Mouse (Mus musculus) kidney, embryonic 14.5 days (tissue): Measurements from ENCODE around the gene Mrpl44. TPM values are rescaled to one million over a fixed set of nuclear protein-coding genes. Genes with fewer than 3 reads are reported as not detected.

Source experiments
- ATAC-seq: fragments of 200-750 bp; cut with Nextera tagmentation; 2 replicates; pipeline ENCODE4 v1.8.0; 2017; ENCODE audit warnings: moderate number of reproducible peaks, mild to moderate bottlenecking, moderate TSS enrichment, moderate library complexity; ENCODE audit not compliant: low FRiP score, low TSS enrichment
- H3K27ac ChIP-seq: fragments of 300-500 bp; sonication (generic); 2 replicates; pipeline ENCODE4 v1.5.1; 2014; ENCODE audit warnings: low read depth, mild to moderate bottlenecking, low read length, moderate library complexity, mixed read lengths
- H3K27me3 ChIP-seq: fragments of 300-500 bp; sonication (generic); 2 replicates; pipeline ENCODE4 v1.6.1; 2014; ENCODE audit warnings: mild to moderate bottlenecking, low read length; ENCODE audit not compliant: control insufficient read depth, insufficient read depth
- H3K36me3 ChIP-seq: fragments of 300-500 bp; sonication (generic); 2 replicates; pipeline ENCODE4 v1.6.1; 2014; ENCODE audit warnings: low read length, mixed read lengths; ENCODE audit not compliant: control insufficient read depth, insufficient read depth
- H3K4me1 ChIP-seq: fragments of 300-500 bp; sonication (generic); 2 replicates; pipeline ENCODE4 v1.6.1; 2014; ENCODE audit warnings: low read length, mixed read lengths; ENCODE audit not compliant: control insufficient read depth, insufficient read depth
- H3K4me2 ChIP-seq: fragments of 300-500 bp; sonication (generic); replicated peaks from 2 replicates; pipeline ENCODE4 v1.6.1; 2014; ENCODE audit warnings: low read depth, mild to moderate bottlenecking, low read length
- H3K4me3 ChIP-seq: fragments of 300-500 bp; sonication (generic); 2 replicates; pipeline ENCODE4 v1.5.1; 2014; ENCODE audit warnings: mild to moderate bottlenecking, low read length
- H3K9ac ChIP-seq: fragments of 300-500 bp; sonication (generic); 2 replicates; pipeline ENCODE4 v1.6.1; 2014; ENCODE audit warnings: low read depth, mild to moderate bottlenecking, low read length, moderate library complexity
- H3K9me3 ChIP-seq: fragments of 300-500 bp; sonication (generic); 2 replicates; pipeline ENCODE4 v1.6.1; 2016; ENCODE audit warnings: low read length; ENCODE audit not compliant: control insufficient read depth
- WGBS: fragments of 180-500 bp; shearing (Covaris S2); extraction: QIAGEN DNeasy Blood & Tissue Kit; methylation state at CpG from one replicate; pipeline ENCODE4 v1.1.7; 2014; 5-methylcytosine and 5-hydroxymethylcytosine counted together
- polyA plus RNA-seq: library from polyadenylated mRNA; unstranded; fragments of >200 nt; fragmentation: Nextera tagmentation; extraction: Ambion mirVana; gene quantifications from 2 replicates; pipeline ENCODE4 v1.2.1, GENCODE M21; 2014

Mrpl44 gene
- polyA plus RNA-seq, 1 experiment from 2014 or later = 57.3 TPM

DNA sequence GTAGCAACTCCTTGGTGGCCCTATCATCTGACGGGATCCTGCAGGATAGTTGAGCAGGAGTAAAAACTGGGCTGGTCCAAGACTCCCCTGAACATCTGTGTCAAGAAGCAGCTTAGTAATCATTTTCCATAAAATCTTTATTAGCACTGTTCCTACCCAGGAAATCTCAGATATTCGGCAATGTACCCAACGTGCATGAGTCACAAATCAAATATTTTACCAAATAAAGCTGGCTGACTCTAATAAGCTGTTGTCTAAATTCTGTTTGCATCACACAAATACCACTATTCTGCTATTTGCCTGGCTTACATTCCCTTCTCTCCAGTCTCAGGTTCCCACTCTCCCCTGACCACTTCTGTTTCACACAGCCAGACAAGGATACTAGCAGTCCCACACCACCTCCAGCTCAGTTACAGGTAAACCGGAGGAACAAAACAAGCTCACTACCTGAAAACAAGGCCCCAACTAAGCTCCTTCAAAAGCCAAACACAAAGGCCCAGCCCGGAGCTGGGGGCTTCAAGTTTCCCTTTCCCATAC lies 16.3 kb upstream of the Mrpl44 start:
- H3K9ac ChIP-seq = no peak overlapping the region
- H3K36me3 ChIP-seq = no peaks in the 10 kb centered on the region
- no peak overlapping the region for H3K4me2 ChIP-seq
- no peaks in the 10 kb centered on the region for H3K9me3 ChIP-seq
- H3K4me1 ChIP-seq = peaks cover 5% of the 10 kb centered on the region
- H3K27me3 ChIP-seq = no peaks in the 10 kb centered on the region
- H3K4me3 ChIP-seq = no peak overlapping the region
- WGBS = 74% methylated on average over 5 of the region's 5 CpGs
- H3K27ac ChIP-seq = no peak overlapping the region
- no peak for ATAC-seq

DNA sequence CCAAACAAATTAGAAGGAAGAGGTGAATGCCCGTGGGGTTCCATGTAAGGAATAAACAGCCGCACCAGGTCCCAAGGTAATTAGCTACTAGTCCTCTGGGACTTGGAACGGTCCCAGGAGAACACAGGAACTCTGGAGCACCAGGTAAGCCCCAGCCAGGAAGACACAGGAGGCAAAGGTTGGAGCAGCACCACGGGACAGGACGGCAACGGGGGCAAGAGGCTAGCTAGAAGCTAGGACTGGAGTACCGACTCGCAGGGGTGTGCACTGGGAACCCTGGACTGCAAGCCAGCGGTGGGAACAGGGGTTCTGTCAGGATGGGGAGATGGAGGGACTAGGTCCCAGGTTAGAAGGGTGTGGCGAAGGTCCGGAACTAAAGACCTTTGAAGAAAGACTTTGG lies 15.2 kb upstream of the Mrpl44 start:
- peak overlapping the region; percentile 83 for H3K4me2 ChIP-seq
- WGBS = 8% methylated on average over 11 of the region's 11 CpGs
- H3K27ac ChIP-seq = no peak overlapping the region
- H3K4me3 ChIP-seq = peak overlapping the region; percentile 83
- peak; percentile 40; the same call in 1 of the 2 replicates for ATAC-seq
- H3K9ac ChIP-seq = peak overlapping the region; percentile 85
- no peaks in the 10 kb centered on the region for H3K36me3 ChIP-seq
- no peaks in the 10 kb centered on the region for H3K9me3 ChIP-seq
- H3K4me1 ChIP-seq = peaks cover 5% of the 10 kb centered on the region
- H3K27me3 ChIP-seq = no peaks in the 10 kb centered on the region

DNA sequence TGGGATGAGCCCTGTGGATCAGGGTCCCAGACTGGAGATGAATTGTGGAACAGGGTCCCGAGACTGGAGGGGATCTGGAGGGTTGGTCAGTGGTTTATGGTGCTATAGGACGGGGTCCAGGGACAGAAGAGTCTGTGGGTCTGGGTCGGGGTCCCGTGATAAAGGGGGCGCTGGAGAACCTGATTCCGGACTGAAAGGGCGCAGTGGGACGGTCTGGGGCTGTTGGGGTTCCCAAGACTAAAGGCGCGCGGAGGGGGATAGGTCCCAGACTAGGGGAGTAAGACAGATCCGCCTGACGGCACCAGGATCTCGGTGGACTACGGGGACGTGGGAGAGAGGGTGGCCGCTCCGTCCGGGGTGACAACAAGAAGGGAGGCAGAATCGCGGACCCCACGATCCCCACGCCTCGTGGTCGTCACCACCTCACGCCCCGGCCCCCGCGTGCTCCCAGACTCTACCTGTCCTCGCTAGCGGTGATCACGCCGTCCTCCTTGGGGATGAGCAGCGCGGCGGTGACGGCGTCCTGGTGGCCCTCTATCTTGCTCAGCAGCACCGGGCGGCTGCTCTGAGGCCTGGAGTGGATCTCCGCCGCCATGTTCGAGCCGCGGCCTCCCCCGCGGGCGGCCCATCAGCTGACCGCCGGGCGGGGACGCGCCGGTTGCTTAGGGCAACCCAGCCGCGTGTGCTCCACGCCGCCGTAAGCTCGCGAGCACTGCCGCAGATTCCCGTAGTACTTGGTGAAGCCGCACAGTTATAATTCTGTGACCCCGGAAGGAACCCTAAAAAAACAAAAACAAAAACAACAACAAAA lies 14.5 kb upstream of the Mrpl44 start:
- H3K9ac ChIP-seq = peak overlapping the region; percentile 85
- no peaks in the 10 kb centered on the region for H3K9me3 ChIP-seq
- under 1% methylated on average over 46 of the region's 65 CpGs for WGBS
- H3K27me3 ChIP-seq = no peaks in the 10 kb centered on the region
- H3K36me3 ChIP-seq = no peaks in the 10 kb centered on the region
- peak overlapping the region; percentile 83 for H3K4me2 ChIP-seq
- H3K27ac ChIP-seq = no peak overlapping the region
- peaks cover 5% of the 10 kb centered on the region for H3K4me1 ChIP-seq
- H3K4me3 ChIP-seq = peak overlapping the region; percentile 83
- ATAC-seq = peak; percentile 95

DNA sequence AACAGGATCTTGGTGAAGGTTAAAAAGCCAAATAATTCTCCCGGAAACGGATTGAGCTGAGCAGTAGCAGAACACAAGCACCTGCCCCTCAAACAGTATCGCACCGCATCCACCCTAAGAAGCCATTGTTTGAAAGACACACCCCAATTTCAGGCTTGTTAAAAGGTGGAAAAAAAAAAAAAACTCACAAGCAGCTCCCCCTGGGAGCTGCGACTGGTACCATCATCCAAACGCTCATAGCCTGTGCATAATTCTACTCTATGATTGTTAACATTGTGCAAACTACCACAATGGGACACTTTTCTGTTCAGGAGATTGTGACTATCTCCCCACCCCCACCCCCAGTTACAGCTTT lies 13.9 kb upstream of the Mrpl44 start:
- Histone ChIP-seq H3K9ac (no peak overlapping the region), H3K4me1 (peaks cover 5% of the 10 kb centered on the region)

DNA sequence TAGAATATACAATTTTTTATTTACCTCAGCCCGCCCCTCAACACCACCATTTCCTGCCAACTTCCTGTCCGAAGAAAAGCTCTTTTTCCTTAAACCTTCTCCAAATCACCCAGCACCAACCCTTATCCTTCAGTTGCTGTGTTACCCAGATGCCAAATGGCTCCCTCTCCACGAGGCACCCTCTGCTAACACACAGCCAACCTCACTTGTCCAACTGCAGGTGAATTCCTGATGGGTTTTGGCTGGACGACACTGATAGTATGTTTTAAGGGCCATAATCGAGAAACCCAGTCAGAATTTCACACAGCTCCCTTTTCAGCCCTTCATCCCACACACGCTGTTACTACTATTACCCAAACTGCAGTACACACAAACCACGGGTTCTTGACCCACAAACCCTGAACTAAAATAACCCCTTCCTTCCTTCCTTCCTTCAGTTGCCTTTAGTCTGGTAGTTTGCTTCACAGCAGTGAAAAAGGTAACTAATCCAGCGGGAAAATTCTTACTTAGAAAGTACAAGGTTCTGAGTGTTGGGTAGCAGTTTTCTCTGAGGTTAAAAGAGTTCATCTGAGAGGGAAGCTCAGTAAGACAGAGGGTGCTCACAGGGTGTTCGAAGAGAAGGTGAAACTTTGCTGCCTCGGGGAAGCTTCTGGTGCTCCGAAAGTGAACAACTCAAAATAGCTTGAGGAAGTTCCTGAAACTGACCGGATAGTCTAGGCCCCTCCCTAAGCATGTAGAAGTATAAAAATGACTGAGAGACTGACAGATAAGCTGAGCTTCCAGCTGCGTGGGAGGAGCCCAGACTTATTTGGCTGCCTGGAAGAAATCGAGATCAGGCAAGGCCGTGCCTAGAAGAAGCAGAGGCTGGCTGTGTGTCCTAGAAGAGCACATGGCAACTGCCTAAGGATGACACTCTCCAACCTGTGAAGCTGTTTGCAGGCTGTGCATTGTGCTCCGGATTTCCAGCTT lies 13.3 kb upstream of the Mrpl44 start:
- H3K27me3 ChIP-seq = no peaks in the 10 kb centered on the region
- 55% methylated on average over 16 of the region's 16 CpGs for WGBS

More for the DNA sequence above, 13.9 kb upstream of the Mrpl44 start:
- H3K9me3 ChIP-seq = no peaks in the 10 kb centered on the region
- H3K27me3 ChIP-seq = no peaks in the 10 kb centered on the region
- no peaks in the 10 kb centered on the region for H3K36me3 ChIP-seq
- peak overlapping the region; percentile 83 for H3K4me2 ChIP-seq
- peak overlapping the region; percentile 83 for H3K4me3 ChIP-seq
- WGBS = 3% methylated on average over 6 of the region's 6 CpGs
- peak; percentile 35; the same call in 1 of the 2 replicates for ATAC-seq
- H3K27ac ChIP-seq = no peak overlapping the region

DNA sequence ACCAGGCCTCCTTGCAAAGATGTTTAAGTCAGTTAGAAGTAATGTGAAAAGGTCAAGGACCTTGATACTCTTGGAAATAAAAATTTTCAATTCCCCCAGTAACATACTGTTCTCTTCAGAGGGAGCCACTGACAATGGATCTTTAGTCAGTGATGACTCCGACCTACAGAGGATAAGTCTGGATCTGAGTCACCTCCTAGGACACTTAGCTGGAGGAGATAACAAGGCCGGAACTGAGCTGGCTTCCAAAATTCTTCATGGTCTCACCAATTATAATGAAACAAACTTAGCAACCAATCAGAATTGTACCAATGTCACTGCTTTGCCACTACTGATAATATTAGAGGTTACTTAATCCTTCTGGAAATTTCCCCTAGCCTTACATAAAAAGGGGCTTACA lies 11.8 kb upstream of the Mrpl44 start:
- no peak overlapping the region for H3K4me2 ChIP-seq
- 78% methylated on average over 2 of the region's 2 CpGs for WGBS

More for the DNA sequence above, 13.3 kb upstream of the Mrpl44 start:
- H3K9ac ChIP-seq = no peak overlapping the region
- no peaks in the 10 kb centered on the region for H3K9me3 ChIP-seq
- no peak overlapping the region for H3K27ac ChIP-seq
- peak overlapping the region; percentile 83; the same call in 1 of the 2 replicates for H3K4me3 ChIP-seq
- no peak for ATAC-seq
- no peaks in the 10 kb centered on the region for H3K36me3 ChIP-seq
- peaks cover 5% of the 10 kb centered on the region for H3K4me1 ChIP-seq
- H3K4me2 ChIP-seq = peak overlapping the region; percentile 83

DNA sequence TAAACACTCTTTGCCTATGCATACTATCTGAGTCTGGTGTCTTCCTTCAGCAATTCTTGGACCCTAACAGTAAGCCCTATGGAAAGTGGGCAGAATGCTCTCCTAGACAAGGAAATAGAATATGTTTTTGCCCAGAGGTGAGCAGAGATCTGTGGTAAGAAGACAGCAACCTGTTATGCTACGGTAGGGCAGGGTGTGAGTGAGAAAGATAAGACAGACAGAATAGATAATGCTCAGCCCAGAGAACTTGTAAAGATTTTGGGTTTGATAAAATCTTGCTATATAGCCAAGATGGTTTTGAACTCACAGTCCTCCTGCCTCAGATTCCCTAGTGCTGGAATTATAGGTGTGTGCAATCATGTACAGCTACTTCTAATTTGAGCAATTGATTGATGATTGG lies 11.3 kb upstream of the Mrpl44 start:
- H3K27me3 ChIP-seq = no peaks in the 10 kb centered on the region
- WGBS = 90% methylated on average over 1 of the region's 1 CpGs
- H3K4me1 ChIP-seq = peaks cover 5% of the 10 kb centered on the region
- no peaks in the 10 kb centered on the region for H3K9me3 ChIP-seq
- no peak overlapping the region for H3K4me2 ChIP-seq
- ATAC-seq = no peak
- no peaks in the 10 kb centered on the region for H3K36me3 ChIP-seq
- no peak overlapping the region for H3K27ac ChIP-seq
- no peak overlapping the region for H3K9ac ChIP-seq
- H3K4me3 ChIP-seq = no peak overlapping the region

More for the DNA sequence above, 11.8 kb upstream of the Mrpl44 start:
- Histone ChIP-seq H3K27me3 (no peaks in the 10 kb centered on the region), H3K4me1 (peaks cover 5% of the 10 kb centered on the region), H3K27ac (no peak overlapping the region), H3K36me3 (no peaks in the 10 kb centered on the region), H3K9me3 (no peaks in the 10 kb centered on the region), H3K9ac (no peak overlapping the region), H3K4me3 (no peak overlapping the region)
- ATAC-seq = no peak

DNA sequence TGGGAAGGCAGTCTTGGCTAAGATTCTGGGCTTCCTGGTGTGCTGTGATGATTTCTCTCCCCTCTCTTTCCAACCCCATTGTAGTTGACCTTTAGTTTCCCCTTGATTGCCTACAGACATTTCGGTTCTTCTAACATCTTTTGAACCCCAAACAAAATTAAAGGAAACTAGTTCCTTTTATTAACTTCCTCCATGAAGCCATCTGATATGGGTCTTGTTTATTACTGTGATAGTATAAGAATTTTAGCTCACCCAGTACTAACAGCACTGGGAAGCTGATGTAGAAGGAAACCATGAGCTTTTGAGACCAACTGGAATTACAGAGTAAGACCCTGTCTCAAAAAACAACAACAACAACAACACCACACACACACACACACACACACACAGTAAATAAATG lies 7.6 kb upstream of the Mrpl44 start:
- H3K9ac ChIP-seq = no peak overlapping the region
- H3K4me1 ChIP-seq = no peaks in the 10 kb centered on the region
- WGBS = 68% methylated on average over 1 of the region's 1 CpGs
- H3K27me3 ChIP-seq = no peaks in the 10 kb centered on the region
- H3K4me2 ChIP-seq = no peak overlapping the region
- ATAC-seq = no peak
- no peaks in the 10 kb centered on the region for H3K9me3 ChIP-seq
- H3K36me3 ChIP-seq = no peaks in the 10 kb centered on the region
- H3K4me3 ChIP-seq = no peak overlapping the region
- no peak overlapping the region for H3K27ac ChIP-seq
